Mouse (Mus musculus): ENCODE measurements at regions not wholly inside any gene's neighbourhood (a gene's known extent, or its start where the extent isn't known, plus 50 kb on each side); places are given as distances from the start of the nearest gene placed in this dataset.

GRCm38 (mm10) chr10:43783304-43783703 is 118.2 kb downstream of the Qrsl1 start:
- no peak for DNase-seq (ENCODE audit: low read depth, low spot score)

GRCm38 (mm10) chr10:43790780-43791179 is 110.8 kb downstream of the Qrsl1 start:
- no peak for DNase-seq (ENCODE audit: low read depth, low spot score)

- no peak for DNase-seq (ENCODE audit: low read depth, low spot score)
Observed at GRCm38 (mm10) chr10:43791525-43792021, 110.0 kb downstream of the Qrsl1 start.

- DNase-seq (ENCODE audit: low read depth, low spot score), result no peak
Observed at GRCm38 (mm10) chr10:43792618-43793017, 108.9 kb downstream of the Qrsl1 start.

GRCm38 (mm10) chr10:43794587-43794986 is 107.0 kb downstream of the Qrsl1 start:
- DNase-seq (ENCODE audit: low read depth, low spot score), result no peak

- no peak for DNase-seq (ENCODE audit: low read depth, low spot score)
Observed at GRCm38 (mm10) chr10:43800077-43800476, 101.5 kb downstream of the Qrsl1 start.

- DNase-seq (ENCODE audit: low read depth, low spot score), result no peak
Observed at GRCm38 (mm10) chr10:43815291-43815690, 86.3 kb downstream of the Qrsl1 start.

GRCm38 (mm10) chr10:43817522-43818198 is 83.9 kb downstream of the Qrsl1 start:
- no peak for DNase-seq (ENCODE audit: low read depth, low spot score)

GRCm38 (mm10) chr10:43818623-43819022 is 82.9 kb downstream of the Qrsl1 start:
- DNase-seq (ENCODE audit: low read depth, low spot score), result no peak

GRCm38 (mm10) chr10:43819434-43819833 is 82.1 kb downstream of the Qrsl1 start:
- no peak for DNase-seq (ENCODE audit: low read depth, low spot score)

GRCm38 (mm10) chr10:43822615-43823014 is 78.9 kb downstream of the Qrsl1 start:
- no peak for DNase-seq (ENCODE audit: low read depth, low spot score)

GRCm38 (mm10) chr10:43824009-43824408 is 77.5 kb downstream of the Qrsl1 start:
- no peak for DNase-seq (ENCODE audit: low read depth, low spot score)

Data from brain, adult 2 months (tissue).